Mouse (Mus musculus): Measurements from ENCODE around the gene Smyd1. TPM values are rescaled to one million over a fixed set of nuclear protein-coding genes. Genes with fewer than 3 reads are reported as not detected.
A peak's percentile ranks its signal among the peaks of the same experiment; 100 is the strongest.

Gene Smyd1
- polyA plus RNA-seq, 1 experiment from 2014 or later: 136 TPM

- Histone ChIP-seq H3K9ac (ENCODE audit: low read length) (no peak overlapping the region), H3K36me3 (ENCODE audit: control insufficient read depth, insufficient read depth) (peaks cover 13% of the 10 kb centered on the region), H3K4me1 (ENCODE audit: control insufficient read depth, insufficient read depth, low read length) (peaks cover 33% of the 10 kb centered on the region), H3K4me3 (ENCODE audit: low read length) (no peak overlapping the region), H3K4me2 (ENCODE audit: low read depth, low read length) (no peak overlapping the region), H3K27me3 (ENCODE audit: control insufficient read depth, insufficient read depth, low read length) (no peaks in the 10 kb centered on the region), H3K27ac (ENCODE audit: low read length) (no peak overlapping the region), H3K9me3 (replicated peaks; ENCODE audit: control insufficient read depth, low read length) (no peaks in the 10 kb centered on the region)
- 49% methylated on average over 3 of the region's 3 CpGs for WGBS
- no peak for ATAC-seq (replicated peaks; ENCODE audit: extremely low read depth, insufficient read depth, low FRiP score)
Observed at GRCm38 (mm10) chr6:71224184-71224943, 97.7 kb downstream of the Smyd1 start.

DNA sequence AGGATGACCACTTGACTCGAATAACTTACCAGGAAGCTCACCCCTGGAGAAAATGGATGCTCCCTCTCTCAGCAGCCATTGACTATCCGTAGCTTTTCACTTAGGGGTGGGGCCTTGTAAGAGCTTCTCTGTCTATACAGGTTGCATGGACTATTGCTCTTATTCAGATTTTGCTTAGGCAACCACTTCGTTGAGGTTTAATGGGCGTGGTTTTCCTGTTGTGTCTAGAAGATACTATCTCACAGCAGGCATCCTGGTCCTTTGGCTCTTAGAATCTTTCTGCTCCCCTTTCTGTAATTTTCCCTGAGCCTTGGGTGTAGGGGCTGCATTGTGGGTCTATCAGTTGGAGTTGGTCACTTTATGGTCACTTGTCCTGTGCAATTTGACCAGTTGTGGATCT lies 100.5 kb downstream of the Smyd1 start:
- ATAC-seq (replicated peaks; ENCODE audit: extremely low read depth, insufficient read depth, low FRiP score): no peak
- no peak overlapping the region for H3K4me2 ChIP-seq (ENCODE audit: low read depth, low read length)
- H3K9ac ChIP-seq (ENCODE audit: low read length): no peak overlapping the region
- H3K4me1 ChIP-seq (ENCODE audit: control insufficient read depth, insufficient read depth, low read length): peaks cover 21% of the 10 kb centered on the region
- H3K36me3 ChIP-seq (ENCODE audit: control insufficient read depth, insufficient read depth): peaks cover 24% of the 10 kb centered on the region
- H3K4me3 ChIP-seq (ENCODE audit: low read length): no peak overlapping the region
- H3K9me3 ChIP-seq (replicated peaks; ENCODE audit: control insufficient read depth, low read length): no peaks in the 10 kb centered on the region
- WGBS: 79% methylated on average over 4 of the region's 4 CpGs
- no peak overlapping the region for H3K27ac ChIP-seq (ENCODE audit: low read length)
- H3K27me3 ChIP-seq (ENCODE audit: control insufficient read depth, insufficient read depth, low read length): no peaks in the 10 kb centered on the region

- Histone ChIP-seq H3K4me1 (ENCODE audit: control insufficient read depth, insufficient read depth, low read length) (no peaks in the 10 kb centered on the region), H3K36me3 (ENCODE audit: control insufficient read depth, insufficient read depth) (peaks cover 26% of the 10 kb centered on the region)
- no peak for ATAC-seq (replicated peaks; ENCODE audit: extremely low read depth, insufficient read depth, low FRiP score)
Observed at GRCm38 (mm10) chr6:71212471-71212870, 109.6 kb downstream of the Smyd1 start.

GRCm38 (mm10) chr6:71211917-71212316 lies 110.1 kb downstream of the Smyd1 start:
- Histone ChIP-seq H3K9ac (ENCODE audit: low read length) (no peak overlapping the region), H3K4me2 (ENCODE audit: low read depth, low read length) (no peak overlapping the region), H3K36me3 (ENCODE audit: control insufficient read depth, insufficient read depth) (peaks cover 23% of the 10 kb centered on the region), H3K9me3 (replicated peaks; ENCODE audit: control insufficient read depth, low read length) (0 out of 2 replicates have a peak, but pooled peaks cover 3% of the 10 kb centered on the region), H3K27me3 (ENCODE audit: control insufficient read depth, insufficient read depth, low read length) (no peaks in the 10 kb centered on the region), H3K27ac (ENCODE audit: low read length) (no peak overlapping the region), H3K4me3 (ENCODE audit: low read length) (no peak overlapping the region), H3K4me1 (ENCODE audit: control insufficient read depth, insufficient read depth, low read length) (no peaks in the 10 kb centered on the region)
- WGBS: 20% methylated on average over 7 of the region's 7 CpGs
- ATAC-seq (replicated peaks; ENCODE audit: extremely low read depth, insufficient read depth, low FRiP score): peak; percentile 49

More at GRCm38 (mm10) chr6:71212471-71212870, 109.6 kb downstream of the Smyd1 start:
- WGBS: 96% methylated on average over 3 of the region's 3 CpGs
- no peak overlapping the region for H3K4me3 ChIP-seq (ENCODE audit: low read length)
- 0 out of 2 replicates have a peak, but pooled peaks cover 3% of the 10 kb centered on the region for H3K9me3 ChIP-seq (replicated peaks; ENCODE audit: control insufficient read depth, low read length)
- no peaks in the 10 kb centered on the region for H3K27me3 ChIP-seq (ENCODE audit: control insufficient read depth, insufficient read depth, low read length)
- no peak overlapping the region for H3K9ac ChIP-seq (ENCODE audit: low read length)
- no peak overlapping the region for H3K4me2 ChIP-seq (ENCODE audit: low read depth, low read length)
- H3K27ac ChIP-seq (ENCODE audit: low read length): no peak overlapping the region

DNA sequence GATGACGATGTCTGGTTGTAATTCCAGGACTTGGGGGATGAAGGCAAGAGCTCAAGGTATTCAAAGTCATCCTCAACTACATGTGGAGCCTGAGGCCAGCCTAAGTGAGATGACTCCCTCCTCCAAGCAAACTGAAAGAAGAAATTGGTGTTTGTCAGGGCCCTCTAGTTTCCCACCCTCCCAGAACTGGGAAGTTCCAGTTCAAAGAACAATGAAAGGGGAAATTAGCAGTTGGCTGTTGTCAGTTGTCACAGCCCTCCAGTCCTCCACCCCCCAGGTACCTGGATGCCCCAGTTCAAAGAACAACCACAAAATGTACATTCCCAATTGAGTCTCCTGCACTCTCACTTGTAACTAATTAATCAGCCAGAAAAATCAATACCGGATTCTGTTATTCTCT lies 113.3 kb downstream of the Smyd1 start:
- H3K9me3 ChIP-seq (replicated peaks; ENCODE audit: control insufficient read depth, low read length): 0 out of 2 replicates have a peak, but pooled peaks cover 3% of the 10 kb centered on the region
- no peak overlapping the region for H3K9ac ChIP-seq (ENCODE audit: low read length)
- H3K27ac ChIP-seq (ENCODE audit: low read length): no peak overlapping the region
- no peaks in the 10 kb centered on the region for H3K4me1 ChIP-seq (ENCODE audit: control insufficient read depth, insufficient read depth, low read length)
- H3K27me3 ChIP-seq (ENCODE audit: control insufficient read depth, insufficient read depth, low read length): no peaks in the 10 kb centered on the region
- no peak overlapping the region for H3K4me3 ChIP-seq (ENCODE audit: low read length)
- H3K4me2 ChIP-seq (ENCODE audit: low read depth, low read length): no peak overlapping the region
- peaks cover 9% of the 10 kb centered on the region for H3K36me3 ChIP-seq (ENCODE audit: control insufficient read depth, insufficient read depth)
- no peak for ATAC-seq (replicated peaks; ENCODE audit: extremely low read depth, insufficient read depth, low FRiP score)
- WGBS: 76% methylated on average over 2 of the region's 2 CpGs

GRCm38 (mm10) chr6:71204166-71204565 lies 117.9 kb downstream of the Smyd1 start:
- H3K4me2 ChIP-seq (ENCODE audit: low read depth, low read length): no peak overlapping the region
- H3K4me3 ChIP-seq (ENCODE audit: low read length): no peak overlapping the region
- no peaks in the 10 kb centered on the region for H3K27me3 ChIP-seq (ENCODE audit: control insufficient read depth, insufficient read depth, low read length)
- 86% methylated on average over 8 of the region's 8 CpGs for WGBS
- no peaks in the 10 kb centered on the region for H3K9me3 ChIP-seq (replicated peaks; ENCODE audit: control insufficient read depth, low read length)
- no peak for ATAC-seq (replicated peaks; ENCODE audit: extremely low read depth, insufficient read depth, low FRiP score)
- no peak overlapping the region for H3K9ac ChIP-seq (ENCODE audit: low read length)
- H3K27ac ChIP-seq (ENCODE audit: low read length): no peak overlapping the region
- no peaks in the 10 kb centered on the region for H3K4me1 ChIP-seq (ENCODE audit: control insufficient read depth, insufficient read depth, low read length)
- H3K36me3 ChIP-seq (ENCODE audit: control insufficient read depth, insufficient read depth): no peaks in the 10 kb centered on the region

DNA sequence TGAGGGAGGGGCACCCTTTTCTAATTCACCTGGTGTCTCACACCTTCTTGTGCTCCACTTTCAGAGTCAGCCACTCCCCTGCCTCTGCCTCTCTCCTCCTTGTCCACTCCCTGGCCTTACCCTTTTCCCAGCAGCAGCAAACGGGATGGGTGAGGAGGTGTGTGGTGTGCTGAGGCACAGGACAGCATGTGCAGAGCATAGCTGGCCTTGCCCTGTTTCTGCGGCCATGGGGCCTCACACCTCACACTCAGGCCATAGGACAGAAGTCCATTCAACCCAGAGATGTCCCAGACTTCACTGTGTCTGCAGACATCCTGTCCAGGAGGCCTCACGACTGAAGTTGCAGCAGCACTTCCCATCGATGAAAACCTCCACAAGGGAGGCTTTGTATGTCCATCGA lies 118.4 kb downstream of the Smyd1 start:
- Histone ChIP-seq H3K4me3 (ENCODE audit: low read length) (no peak overlapping the region), H3K9me3 (replicated peaks; ENCODE audit: control insufficient read depth, low read length) (no peaks in the 10 kb centered on the region), H3K4me2 (ENCODE audit: low read depth, low read length) (no peak overlapping the region), H3K9ac (ENCODE audit: low read length) (no peak overlapping the region), H3K27ac (ENCODE audit: low read length) (no peak overlapping the region), H3K4me1 (ENCODE audit: control insufficient read depth, insufficient read depth, low read length) (no peaks in the 10 kb centered on the region), H3K27me3 (ENCODE audit: control insufficient read depth, insufficient read depth, low read length) (no peaks in the 10 kb centered on the region), H3K36me3 (ENCODE audit: control insufficient read depth, insufficient read depth) (no peaks in the 10 kb centered on the region)
- ATAC-seq (replicated peaks; ENCODE audit: extremely low read depth, insufficient read depth, low FRiP score): no peak
- WGBS: 72% methylated on average over 5 of the region's 5 CpGs

DNA sequence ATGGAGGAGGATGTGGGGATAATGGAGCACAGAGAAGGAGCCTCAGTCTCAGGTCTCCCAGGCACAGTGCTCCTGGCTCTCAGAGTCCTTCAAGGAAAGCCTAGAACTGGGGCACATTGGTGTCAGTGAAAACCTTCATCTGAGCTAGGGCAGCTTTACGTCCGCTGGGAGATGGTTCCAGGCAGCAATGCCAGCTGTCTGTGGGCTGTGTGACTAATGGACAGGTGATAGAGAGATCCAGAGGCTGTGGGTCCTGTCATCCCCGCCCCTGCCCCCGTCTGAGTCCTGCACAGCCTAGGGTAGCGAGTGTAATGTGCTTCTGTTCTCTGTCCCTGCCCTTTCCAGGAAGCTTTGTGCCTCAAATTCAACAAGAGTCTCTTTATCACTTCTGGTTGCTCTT lies 120.1 kb downstream of the Smyd1 start:
- H3K9ac ChIP-seq (ENCODE audit: low read length): no peak overlapping the region
- no peaks in the 10 kb centered on the region for H3K36me3 ChIP-seq (ENCODE audit: control insufficient read depth, insufficient read depth)
- no peak overlapping the region for H3K4me3 ChIP-seq (ENCODE audit: low read length)
- WGBS: 74% methylated on average over 5 of the region's 5 CpGs
- H3K4me1 ChIP-seq (ENCODE audit: control insufficient read depth, insufficient read depth, low read length): peaks cover 5% of the 10 kb centered on the region; the same call in 1 of the 2 replicates
- H3K27ac ChIP-seq (ENCODE audit: low read length): no peak overlapping the region
- no peaks in the 10 kb centered on the region for H3K9me3 ChIP-seq (replicated peaks; ENCODE audit: control insufficient read depth, low read length)
- no peak for ATAC-seq (replicated peaks; ENCODE audit: extremely low read depth, insufficient read depth, low FRiP score)
- H3K27me3 ChIP-seq (ENCODE audit: control insufficient read depth, insufficient read depth, low read length): no peaks in the 10 kb centered on the region
- H3K4me2 ChIP-seq (ENCODE audit: low read depth, low read length): no peak overlapping the region

- H3K4me1 ChIP-seq (ENCODE audit: control insufficient read depth, insufficient read depth, low read length): peaks cover 5% of the 10 kb centered on the region; the same call in 1 of the 2 replicates
- no peak within 1 kb of the TSS for H3K4me2 ChIP-seq (ENCODE audit: low read depth, low read length)
- WGBS: 83% methylated on average over 4 of the region's 4 CpGs
- H3K27me3 ChIP-seq (ENCODE audit: control insufficient read depth, insufficient read depth, low read length): no peaks in the 10 kb centered on the region
- no peaks in the 10 kb centered on the region for H3K9me3 ChIP-seq (replicated peaks; ENCODE audit: control insufficient read depth, low read length)
- H3K27ac ChIP-seq (ENCODE audit: low read length): no peak within 1 kb of the TSS
- H3K36me3 ChIP-seq (ENCODE audit: control insufficient read depth, insufficient read depth): no peaks in the 10 kb centered on the region
- no peak within 1 kb of the TSS for H3K4me3 ChIP-seq (ENCODE audit: low read length)
- H3K9ac ChIP-seq (ENCODE audit: low read length): no peak within 1 kb of the TSS
- ATAC-seq (replicated peaks; ENCODE audit: extremely low read depth, insufficient read depth, low FRiP score): no peak
Observed at GRCm38 (mm10) chr6:71199612-71200011, 122.4 kb downstream of the Smyd1 start, which contains the start of gene Fabp1. Gene Fabp1 (plus strand): TSS chr6:71199827.
